Mouse (Mus musculus): Measurements from ENCODE around the gene Cltc. TPM values are rescaled to one million over a fixed set of nuclear protein-coding genes. Genes with fewer than 3 reads are reported as not detected.
"Not testable (repeated sequence)": the region's sequence is repeated elsewhere in the genome, so short reads cannot be mapped to it uniquely, and the experiment has no call there.

Gene Cltc
- 97.4 and 112 TPM in 2 replicates for polyA plus RNA-seq (2012; rRNA removed)

DNA sequence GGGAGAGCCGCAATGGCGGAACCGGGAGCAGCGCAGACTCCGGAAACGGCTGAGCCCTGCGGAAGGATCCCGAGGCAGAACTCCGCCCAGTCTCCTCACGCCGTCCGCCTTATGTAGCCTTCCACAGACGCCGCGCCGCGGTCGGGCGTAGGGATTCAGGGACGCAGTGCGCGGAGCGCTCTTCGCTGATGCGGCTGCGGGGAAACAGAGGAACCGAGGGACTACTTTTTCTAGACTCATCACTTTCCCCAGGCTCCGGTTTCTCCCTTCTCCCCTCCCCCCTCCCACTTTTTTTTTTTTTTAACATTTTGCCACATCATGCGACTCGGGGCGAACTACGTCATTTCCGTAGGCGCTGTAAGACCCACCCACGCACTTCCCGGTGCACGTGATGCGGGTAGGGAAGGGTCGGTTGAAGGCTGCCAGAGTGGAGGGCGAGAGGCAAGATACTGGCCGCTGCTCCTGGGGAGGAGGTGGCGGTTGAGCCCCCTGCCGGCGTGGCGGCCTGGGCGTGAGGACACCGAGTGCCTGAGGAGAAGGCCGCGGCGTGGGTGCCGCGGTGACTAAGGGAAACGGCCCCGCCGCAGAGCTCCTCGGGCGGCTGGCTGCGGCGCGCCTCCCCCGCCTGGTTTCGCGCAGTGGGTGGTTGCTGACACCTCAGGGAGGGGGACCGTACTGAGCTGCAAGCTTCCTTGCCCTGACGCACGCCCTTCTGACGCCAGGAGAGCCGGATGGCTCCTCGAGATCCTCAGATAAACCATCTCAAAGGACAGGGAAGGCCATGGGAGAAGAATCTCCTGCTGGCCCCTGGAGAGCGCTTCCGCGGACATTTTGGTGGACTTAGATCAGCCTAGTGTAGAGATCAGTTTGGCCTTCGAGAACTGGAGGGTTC lies at the start of gene Cltc:
Gene Cltc, minus strand, starts transcription at position 86 of the 892 bp plus-strand sequence.
- DNase-seq (ENCODE audit: low read depth) = peak; percentile 87

- DNase-seq (ENCODE audit: low read depth) = no peak
These were observed 49.7 kb upstream of the Cltc start for GRCm38 (mm10) chr11:86807001-86807477.

DNA sequence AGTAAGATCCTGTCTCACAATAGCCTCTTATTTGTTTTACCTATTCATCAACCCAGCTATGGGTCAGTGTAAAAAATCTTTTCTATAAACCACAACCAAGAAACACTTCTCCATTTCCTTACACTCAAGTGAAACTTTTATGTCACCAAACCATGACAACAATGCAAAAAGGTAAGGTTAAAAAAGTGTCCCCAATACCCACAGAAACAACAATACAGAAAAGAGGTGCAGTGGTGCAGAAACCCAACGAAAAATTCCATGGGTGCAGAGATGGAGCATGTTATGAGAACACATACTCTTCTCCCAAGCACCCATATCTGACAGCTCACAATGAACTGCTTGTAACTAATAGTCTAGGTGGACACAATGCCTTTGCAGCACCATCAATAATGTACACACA lies 36.8 kb upstream of the Cltc start:
- no peak for DNase-seq (ENCODE audit: low read depth)

GRCm38 (mm10) chr11:86787436-86787835 lies 30.1 kb upstream of the Cltc start:
- DNase-seq (ENCODE audit: low read depth) = not testable (repeated sequence)

GRCm38 (mm10) chr11:86785767-86786166 lies 28.4 kb upstream of the Cltc start:
- DNase-seq (ENCODE audit: low read depth) = no peak

DNA sequence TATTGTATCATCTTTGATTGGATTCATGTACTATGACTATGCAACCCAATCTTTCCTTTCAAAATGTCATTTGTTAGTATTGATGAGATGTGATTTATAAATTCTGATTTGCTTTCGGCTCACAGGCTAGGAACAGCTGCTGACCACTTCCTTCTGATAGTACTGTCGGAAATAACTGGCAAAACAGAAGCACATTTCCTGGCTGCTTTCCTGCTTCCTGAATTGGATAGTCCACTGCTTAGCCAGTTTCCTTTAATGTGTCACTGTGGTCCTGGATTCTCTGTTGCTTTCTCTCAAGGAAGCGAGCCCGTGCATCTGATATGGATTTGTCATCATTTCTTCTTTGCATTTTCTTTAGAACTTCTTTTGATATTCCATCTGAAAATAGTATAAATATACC lies 12.5 kb upstream of the Cltc start:
- DNase-seq (ENCODE audit: low read depth) = no peak

DNA sequence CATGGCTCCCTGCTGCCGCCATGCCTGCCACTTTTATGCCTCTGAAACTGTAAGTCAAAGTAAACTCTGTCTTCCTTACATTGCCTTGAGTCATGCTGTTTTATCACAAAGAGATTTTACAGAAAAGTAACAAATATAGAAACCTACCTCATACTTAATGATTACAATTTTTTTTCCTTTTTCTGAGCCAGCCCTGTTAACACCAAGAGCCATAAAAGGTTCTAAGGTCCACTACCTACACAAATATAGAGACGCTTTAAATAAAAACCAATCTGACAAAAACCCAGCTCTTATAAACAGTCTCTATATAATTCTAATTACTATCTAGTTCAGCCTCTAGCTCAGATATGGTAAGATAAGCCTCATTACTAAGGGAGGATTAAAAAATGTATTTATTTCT lies 7.1 kb upstream of the Cltc start:
- DNase-seq (ENCODE audit: low read depth) = no peak

- not testable (repeated sequence) for DNase-seq (ENCODE audit: low read depth)
These were observed 5.8 kb upstream of the Cltc start for GRCm38 (mm10) chr11:86763127-86763526.

DNA sequence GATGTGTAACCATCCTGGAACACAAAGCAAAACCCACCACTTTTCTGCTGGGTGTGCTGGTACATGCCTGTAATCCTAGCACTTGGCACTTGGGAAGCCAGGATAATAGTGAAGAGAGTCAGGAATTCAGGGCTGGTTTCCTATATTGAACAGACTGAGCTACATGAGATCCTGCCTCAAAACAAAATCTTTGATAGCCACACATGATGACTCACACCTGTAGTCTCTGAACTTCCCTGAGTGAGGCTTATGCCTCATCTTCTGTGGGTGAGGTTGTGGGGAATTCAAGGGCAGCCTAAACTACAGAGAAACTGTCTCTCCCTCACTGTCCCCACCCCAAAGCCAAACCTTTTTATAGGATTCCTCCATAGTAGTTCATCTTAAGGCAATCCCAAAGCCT lies 3.0 kb upstream of the Cltc start:
- no peak for DNase-seq (ENCODE audit: low read depth)

DNA sequence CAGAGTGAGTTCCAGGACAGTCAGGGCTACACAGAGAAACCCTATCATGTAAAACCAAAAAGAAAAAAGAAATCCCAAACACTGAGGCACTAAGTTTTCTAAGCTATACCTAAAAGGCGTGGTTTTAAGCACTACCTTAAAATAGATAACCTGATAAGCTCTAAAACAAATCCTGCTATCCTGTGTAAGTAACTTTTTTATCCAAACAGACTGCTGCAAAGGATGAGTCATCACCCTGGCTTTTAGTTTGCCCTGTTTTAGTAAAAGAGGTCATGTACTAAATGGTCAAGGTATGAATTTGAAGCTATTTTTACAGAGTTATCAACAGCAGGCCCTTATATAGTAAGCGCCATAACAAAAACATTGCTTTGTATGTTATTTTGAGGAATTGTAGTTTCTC lies 2.5 kb upstream of the Cltc start:
- no peak for DNase-seq (ENCODE audit: low read depth)

DNA sequence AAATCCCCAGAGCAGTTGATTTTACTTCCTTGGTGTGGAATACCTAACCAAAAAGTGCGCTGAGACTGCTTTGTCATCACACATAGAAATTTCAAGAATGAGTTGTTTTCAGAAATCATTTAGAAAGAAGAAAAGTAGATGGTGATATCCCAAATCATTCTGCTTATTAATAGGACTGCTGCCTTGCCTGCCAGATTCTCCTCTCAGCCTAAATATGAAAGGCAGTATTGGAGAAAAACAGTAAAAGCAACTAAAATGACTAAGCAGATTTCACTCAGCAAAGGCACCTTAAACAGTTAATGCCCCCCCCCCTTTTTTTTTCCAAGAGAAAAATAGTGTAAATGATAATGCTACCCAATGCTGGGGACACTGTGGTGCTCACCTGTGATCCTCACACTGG lies 1.9 kb upstream of the Cltc start:
- DNase-seq (ENCODE audit: low read depth) = no peak

DNA sequence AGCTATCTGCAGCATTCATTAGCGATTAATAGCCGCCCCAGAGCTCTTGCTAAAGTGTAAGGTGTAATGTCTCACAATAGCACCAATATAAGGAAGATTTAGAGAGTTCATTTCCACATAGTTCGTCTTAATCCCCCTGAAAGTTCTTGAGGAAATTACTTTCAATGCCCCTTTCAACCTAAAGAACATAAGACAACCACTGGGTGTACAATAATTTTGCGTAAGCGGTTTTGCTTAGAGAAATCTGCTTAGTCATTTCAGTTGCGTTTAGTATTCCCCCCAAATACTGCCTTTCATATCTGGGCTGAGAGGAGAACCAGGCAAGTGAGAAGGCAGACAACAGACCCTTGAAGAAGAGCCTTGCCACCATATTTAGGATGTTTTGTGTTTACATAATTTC lies 1.2 kb upstream of the Cltc start:
- DNase-seq (ENCODE audit: low read depth) = no peak

GRCm38 (mm10) chr11:86757142-86757479 lies 254 bp downstream of the Cltc start:
- no peak for DNase-seq (ENCODE audit: low read depth)

DNA sequence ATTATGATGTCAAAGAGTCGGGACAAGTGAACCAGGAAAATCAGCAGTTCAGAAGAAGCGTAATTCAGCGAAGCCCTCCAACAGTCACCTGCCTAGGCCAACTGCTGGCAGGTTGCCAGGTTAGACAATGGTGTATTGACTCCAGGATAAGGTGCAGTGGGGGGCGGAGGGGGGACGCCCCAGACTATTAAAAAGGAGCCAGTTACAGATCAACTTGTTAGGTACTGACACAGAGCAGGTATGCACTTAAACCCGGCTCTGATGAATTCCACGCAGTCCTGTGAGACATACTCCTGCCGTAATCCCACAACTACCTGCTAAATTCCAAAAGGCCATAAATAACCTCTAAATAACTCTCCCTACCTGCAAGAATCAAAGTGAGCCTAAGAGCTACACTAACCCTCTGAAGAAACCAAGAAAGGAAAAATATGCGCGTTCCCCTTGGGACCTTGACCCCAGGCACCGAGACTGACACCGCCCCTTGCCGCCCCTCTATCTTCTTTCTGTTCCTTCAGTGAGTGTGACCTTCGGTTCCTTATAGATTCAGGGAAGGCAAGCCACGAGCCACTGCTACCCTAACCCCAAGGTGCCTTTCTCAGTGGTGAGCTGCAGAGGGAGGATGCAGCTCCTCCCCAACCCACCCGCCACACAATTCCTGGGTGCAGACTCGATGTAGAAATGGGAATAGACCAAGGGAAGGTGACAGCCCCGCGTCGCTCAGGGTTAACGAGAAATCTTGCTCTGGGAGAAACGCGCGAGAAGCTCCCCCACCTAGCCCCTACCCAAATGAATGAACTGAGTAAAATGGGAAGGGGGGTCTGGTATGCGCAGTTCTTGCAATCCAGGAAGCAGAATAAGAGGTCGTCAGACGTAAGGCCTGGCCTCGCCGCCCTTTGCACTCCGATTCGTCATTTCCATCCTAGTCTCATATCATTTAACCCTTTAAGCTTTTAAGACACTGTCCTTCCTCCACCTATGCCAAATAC lies 916 bp downstream of the Cltc start:
- no peak for DNase-seq (ENCODE audit: low read depth)

GRCm38 (mm10) chr11:86752404-86752803 lies 5.0 kb downstream of the Cltc start:
- no peak for DNase-seq (ENCODE audit: low read depth)

DNA sequence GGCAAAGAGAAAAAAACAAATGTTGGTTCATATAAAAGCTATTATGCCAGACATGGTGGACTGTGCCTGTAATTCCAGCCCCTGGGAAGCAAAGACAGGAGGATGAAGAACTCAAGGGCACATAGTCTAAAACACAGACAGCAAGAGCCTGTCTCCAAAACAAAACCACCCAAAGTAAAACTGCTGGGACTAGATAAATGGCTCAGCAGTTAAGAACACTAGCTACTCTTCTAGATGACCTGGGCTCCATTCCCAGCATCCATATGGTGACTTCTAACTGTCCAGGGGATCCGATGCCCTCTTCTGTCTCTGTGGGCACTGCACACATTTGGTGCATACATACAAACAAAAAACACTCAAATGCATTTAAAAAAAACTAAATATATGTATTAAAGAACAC lies 6.4 kb downstream of the Cltc start:
- no peak for DNase-seq (ENCODE audit: low read depth)

DNA sequence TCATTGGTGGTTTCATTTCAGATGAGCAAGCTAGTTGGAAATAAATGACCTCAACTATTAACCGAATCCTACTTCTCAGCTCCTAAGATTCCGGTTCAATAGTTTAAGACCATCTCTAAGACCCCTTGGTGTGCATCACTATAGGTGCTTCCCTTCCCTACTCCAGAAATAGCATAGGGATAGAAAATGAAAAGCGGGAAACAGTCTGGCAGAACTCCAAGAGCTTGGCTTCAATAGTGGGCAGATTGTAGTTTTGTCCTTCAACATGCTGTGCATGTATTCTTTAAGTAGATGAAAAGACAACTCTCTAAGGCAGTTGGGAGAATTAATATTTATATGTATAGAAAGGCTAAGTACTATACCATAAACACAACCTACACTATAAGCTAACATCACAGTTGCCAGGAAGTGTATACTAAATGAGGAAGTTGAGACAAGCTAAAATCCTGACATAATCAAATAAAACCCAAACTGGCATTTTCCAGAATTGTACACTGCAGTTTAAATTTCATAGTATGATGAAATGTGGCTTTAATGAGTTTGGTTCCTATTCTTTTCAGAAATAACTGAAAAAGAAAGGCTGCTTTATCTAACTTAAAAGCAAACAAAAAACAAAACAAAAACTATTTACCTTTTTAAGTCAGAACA lies 7.5 kb downstream of the Cltc start:
- DNase-seq (ENCODE audit: low read depth) = no peak

DNA sequence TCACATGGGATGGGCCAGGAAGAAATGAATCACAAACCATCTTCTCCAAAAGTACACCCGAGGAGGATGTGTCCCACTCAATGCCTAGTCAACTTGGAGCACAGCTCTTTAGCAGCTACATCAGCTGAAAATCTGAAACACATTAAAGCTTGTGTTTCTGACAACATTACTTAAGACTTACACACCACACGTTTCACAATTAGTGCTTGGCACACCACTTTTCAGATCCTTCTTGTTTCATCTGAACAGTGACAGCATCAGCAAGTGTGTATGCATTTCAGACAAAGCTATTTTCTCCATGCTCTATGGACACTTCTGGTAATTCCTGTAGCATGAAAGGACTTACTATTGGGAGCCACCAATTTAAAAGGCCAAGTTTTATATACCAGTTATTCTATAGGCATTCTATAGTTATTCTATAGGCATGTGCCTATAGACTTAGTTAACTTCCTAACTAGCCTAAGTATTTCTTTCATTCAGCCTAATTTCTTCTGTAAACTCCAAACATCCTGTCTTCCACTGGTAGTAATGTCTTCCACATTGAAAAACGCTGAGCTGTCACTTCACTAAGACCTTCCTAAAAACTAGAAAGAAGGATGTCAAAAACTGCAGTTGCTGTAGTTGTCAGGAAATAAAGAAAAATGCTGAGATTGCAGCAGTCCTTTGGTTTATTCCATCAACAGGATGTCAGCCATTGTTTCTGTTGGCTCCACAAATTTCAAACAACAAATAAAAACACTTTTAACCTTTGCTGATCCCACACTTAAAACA lies 11.5 kb downstream of the Cltc start:
- DNase-seq (ENCODE audit: low read depth) = no peak

DNA sequence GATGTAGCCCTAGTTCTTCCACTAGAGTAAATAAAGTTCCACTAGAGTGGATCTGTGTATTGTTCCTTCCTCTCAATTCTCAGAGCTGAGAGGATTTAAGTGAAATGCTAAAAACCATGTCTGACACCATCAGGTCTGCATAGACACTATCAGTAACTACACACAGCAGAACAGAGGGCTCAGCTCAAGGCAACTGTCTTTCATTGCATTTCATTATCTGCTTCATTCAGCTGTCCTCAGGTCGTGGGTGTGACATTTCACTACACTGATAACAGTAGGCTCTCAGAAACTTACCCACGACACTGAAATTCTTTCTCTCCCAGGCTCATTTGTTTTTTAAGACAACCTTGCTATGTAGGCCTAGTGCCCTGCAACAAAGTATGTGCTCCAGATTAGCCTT lies 14.8 kb downstream of the Cltc start:
- DNase-seq (ENCODE audit: low read depth) = no peak

DNA sequence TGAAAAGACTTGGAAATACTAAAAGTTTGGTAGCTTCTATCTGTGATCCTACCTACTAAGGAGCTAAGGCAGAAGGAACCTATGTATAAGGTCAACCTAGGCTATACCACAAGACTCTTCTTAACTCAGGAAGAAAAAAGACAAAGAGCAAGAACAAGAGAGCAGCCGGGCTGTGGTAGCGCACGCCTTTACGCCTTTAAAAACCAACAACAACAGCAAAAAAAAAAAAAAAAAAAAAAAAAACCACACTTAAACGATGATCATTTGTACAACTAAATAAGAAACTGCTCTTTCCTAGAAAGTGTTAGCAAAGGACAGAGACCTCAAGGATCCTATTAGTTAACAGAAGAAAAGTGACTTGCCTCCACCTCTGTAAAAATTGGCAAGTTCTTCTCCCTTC lies 15.9 kb downstream of the Cltc start:
- DNase-seq (ENCODE audit: low read depth) = no peak

DNA sequence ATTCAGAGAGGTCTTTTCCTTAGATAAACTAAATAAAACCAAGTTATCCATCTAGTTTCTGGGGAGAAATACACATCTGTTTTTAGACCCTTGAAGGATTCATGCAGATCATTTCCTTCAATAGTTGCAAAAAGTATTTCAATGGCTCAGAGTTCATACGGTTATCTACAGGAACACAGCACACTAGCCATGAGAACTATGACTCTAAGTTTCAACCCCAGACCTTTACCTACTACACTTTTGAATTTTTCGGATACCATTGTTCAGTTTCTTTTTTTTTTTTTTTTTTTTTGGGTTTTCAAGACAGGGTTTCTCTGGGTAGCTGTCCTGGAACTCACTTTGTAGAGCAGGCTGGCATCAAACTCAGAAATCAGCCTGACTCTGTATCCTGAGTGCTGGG lies 17.9 kb downstream of the Cltc start:
- no peak for DNase-seq (ENCODE audit: low read depth)

Data from gonadal fat pad, adult 2 months (tissue).